Mouse (Mus musculus) kidney, adult 2 months (tissue): ENCODE data around the gene Hsd3b4.
"Not testable (repeated sequence)": the region's sequence is repeated elsewhere in the genome, so short reads cannot be mapped to it uniquely, and the experiment has no call there.

Experiments used
- CTCF ChIP-seq: fragments of 200-500 bp; conservative IDR thresholded peaks from 2 replicates; pipeline ENCODE4 v1.5.1; 2011; ENCODE audit warnings: low read depth, mild to moderate bottlenecking, control low read depth, low read length, moderate library complexity, mixed read lengths; ENCODE audit not compliant: insufficient read depth, insufficient read length
- POLR2A ChIP-seq: fragments of 200-500 bp; IDR thresholded peaks from one replicate; pipeline ENCODE4 v1.6.1; 2011; ENCODE audit warnings: low read depth, low read length, control low read depth

- not testable (repeated sequence) for TF ChIP-seq POLR2A, CTCF
These were observed 38.8 kb downstream of the Hsd3b4 start for GRCm38 (mm10) chr3:98471499-98471898.
